In the genomic region with DNA sequence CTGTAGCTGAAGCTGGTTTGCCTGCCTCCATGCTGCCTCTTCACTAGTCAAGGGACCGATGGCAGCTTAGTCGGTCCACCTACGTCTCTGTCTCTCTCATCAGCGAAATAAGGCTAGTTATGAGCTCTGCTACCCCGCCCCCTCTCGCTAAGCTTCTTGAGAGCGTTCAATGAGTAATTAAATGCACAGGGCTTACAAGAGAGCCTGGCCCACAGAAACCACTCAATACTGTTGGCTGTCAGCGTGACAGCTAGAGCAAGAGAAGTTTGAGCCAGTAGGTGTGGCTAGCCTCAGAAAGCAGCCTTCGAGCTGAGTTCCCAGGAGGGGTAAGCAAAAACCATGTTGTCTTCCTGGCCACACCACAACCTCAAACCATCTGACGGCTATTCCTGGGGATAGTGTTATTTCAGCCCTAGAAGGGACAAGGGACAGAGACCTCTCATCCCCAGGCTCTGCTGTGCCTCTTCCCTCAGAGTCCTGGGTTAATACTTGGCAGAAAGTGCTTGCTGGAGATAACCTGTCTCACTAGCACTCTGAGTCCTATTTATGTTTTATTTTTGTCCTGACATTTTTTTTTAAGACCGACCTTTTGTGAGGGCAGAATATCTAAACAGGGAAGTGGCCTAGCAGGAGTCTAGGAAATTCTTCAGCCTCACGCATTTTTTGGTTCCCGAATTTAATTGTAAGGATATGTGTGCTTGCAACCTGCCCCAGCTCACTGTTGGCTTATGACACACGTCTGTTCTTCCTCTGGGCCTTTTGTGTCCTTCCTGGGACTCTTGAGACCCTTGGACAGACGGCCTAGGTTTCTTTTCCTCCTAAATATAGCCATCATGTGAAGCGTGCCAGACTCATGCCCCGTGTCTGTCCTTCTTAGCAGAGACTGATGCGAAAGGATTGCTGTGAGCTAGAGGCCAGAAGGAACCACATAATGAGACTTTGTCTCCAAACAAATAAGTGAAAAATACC, we compare ENCODE assay signal across 8 mouse cellular contexts.
A peak's percentile ranks its signal among the peaks of the same experiment; 100 is the strongest.
DNase-seq lines count a peak whose midpoint lies in the region; ATAC-seq and TF ChIP-seq lines count a peak whose summit lies in the region.

No protein-coding gene starts in this region.

- peak; percentile 90 for ATAC-seq in forebrain, embryonic 16.5 days
- peak; percentile 71 for ATAC-seq in hindbrain, embryonic 16.5 days

- H3K4me2 ChIP-seq in forebrain, embryonic 16.5 days (ENCODE audit: low read length): peak overlapping the region; percentile 10; the same call in 1 of the 2 replicates
- H3K4me2 ChIP-seq in hindbrain, embryonic 16.5 days (ENCODE audit: low read length): no peak overlapping the region
- H3K4me2 ChIP-seq in myocyte (ENCODE audit: low read depth): peak overlapping the region; percentile 21

- H3K4me1 ChIP-seq in forebrain, embryonic 16.5 days (replicated peaks; ENCODE audit: control insufficient read depth, insufficient read depth, low read length): peaks cover 12% of the 10 kb centered on the region
- H3K4me1 ChIP-seq in hindbrain, embryonic 16.5 days (ENCODE audit: control insufficient read depth, insufficient read depth, low read depth, low read length): peaks cover 6% of the 10 kb centered on the region

- TF ChIP-seq POLR2A in myocyte (IDR thresholded peaks at IDR 0.05; ENCODE audit: insufficient read length, low read depth): no peak

- 20% methylated on average over 18 of the region's 18 CpGs for WGBS in forebrain, embryonic 16.5 days
- 57% methylated on average over 18 of the region's 18 CpGs for WGBS in hindbrain, embryonic 16.5 days

- no peak overlapping the region for H3K4me3 ChIP-seq in forebrain, embryonic 16.5 days (replicated peaks; ENCODE audit: low read length)
- H3K4me3 ChIP-seq in hindbrain, embryonic 16.5 days (ENCODE audit: low read length): no peak overlapping the region
- H3K4me3 ChIP-seq in myocyte: no peak overlapping the region

- no peaks in the 10 kb centered on the region for H3K9me3 ChIP-seq in forebrain, embryonic 16.5 days (ENCODE audit: control insufficient read depth, low read length)
- H3K9me3 ChIP-seq in hindbrain, embryonic 16.5 days (ENCODE audit: control insufficient read depth, low read length): no peaks in the 10 kb centered on the region

- no peak overlapping the region for H3ac ChIP-seq in myocyte (ENCODE audit: control insufficient read depth, insufficient read length)

- H3K27me3 ChIP-seq in forebrain, embryonic 16.5 days (replicated peaks; ENCODE audit: control insufficient read depth, insufficient read depth, low read length): no peaks in the 10 kb centered on the region
- H3K27me3 ChIP-seq in hindbrain, embryonic 16.5 days (replicated peaks; ENCODE audit: control insufficient read depth, insufficient read depth, low read length): no peaks in the 10 kb centered on the region
- H3K27me3 ChIP-seq in myocyte (ENCODE audit: control insufficient read depth, insufficient read depth, insufficient read length): no peaks in the 10 kb centered on the region

- peak; percentile 56 for DNase-seq in gastrocnemius, adult 18-20 months (ENCODE audit: low spot score)
- no peak for DNase-seq in gastrocnemius, postnatal 10 days
- no peak for DNase-seq in thymus, adult 18-20 months
- no peak for DNase-seq in kidney, adult 11 months
- DNase-seq in c-Kit-positive CD71-positive TER-119-positive erythroid progenitor cells, embryonic 14.5 days (ENCODE audit: low spot score): no peak

- no peak overlapping the region for H3K27ac ChIP-seq in forebrain, embryonic 16.5 days (ENCODE audit: low read length)
- H3K27ac ChIP-seq in hindbrain, embryonic 16.5 days (ENCODE audit: low read depth, low read length): no peak overlapping the region

- no peak overlapping the region for H3K9ac ChIP-seq in forebrain, embryonic 16.5 days (replicated peaks; ENCODE audit: low read depth, low read length)
- no peak overlapping the region for H3K9ac ChIP-seq in hindbrain, embryonic 16.5 days (ENCODE audit: low read depth, low read length)

- peaks cover 42% of the 10 kb centered on the region for H3K79me2 ChIP-seq in myocyte (ENCODE audit: control insufficient read depth, insufficient read depth)

- no peaks in the 10 kb centered on the region for H3K36me3 ChIP-seq in forebrain, embryonic 16.5 days (ENCODE audit: control insufficient read depth, insufficient read depth)
- H3K36me3 ChIP-seq in hindbrain, embryonic 16.5 days (ENCODE audit: control insufficient read depth, insufficient read depth, low read length): no peaks in the 10 kb centered on the region
- H3K36me3 ChIP-seq in myocyte (ENCODE audit: control insufficient read depth, insufficient read depth): peaks cover 4% of the 10 kb centered on the region

TF ChIP-seq in myocyte, 11 proteins besides CTCF, POLR2A, EP300 and RAD21:
- TF ChIP-seq REST (IDR thresholded peaks at IDR 0.05; ENCODE audit: insufficient read depth, insufficient read length) (no peak), TCF3 (IDR thresholded peaks at IDR 0.05; ENCODE audit: insufficient read length, low read depth) (no peak), MAX (IDR thresholded peaks at IDR 0.05; ENCODE audit: low read depth) (no peak), TCF12 (IDR thresholded peaks at IDR 0.05; ENCODE audit: insufficient read depth, poor library complexity, severe bottlenecking) (no peak), USF1 (IDR thresholded peaks at IDR 0.05; ENCODE audit: low read depth) (no peak), POLR2AphosphoS2 (IDR thresholded peaks at IDR 0.05; ENCODE audit: insufficient read length, low read depth) (no peak), SRF (IDR thresholded peaks at IDR 0.05; ENCODE audit: control insufficient read depth, insufficient read length, low read depth) (no peak), E2F4 (IDR thresholded peaks at IDR 0.05; ENCODE audit: insufficient read depth) (no peak), CEBPB (IDR thresholded peaks at IDR 0.05; ENCODE audit: insufficient read depth, poor library complexity, severe bottlenecking) (no peak)
